Mouse (Mus musculus) erythroblast, embryonic 14.5 days (primary cell): Measurements from ENCODE around the gene Ick.

Source experiments
- GATA1 ChIP-seq: IDR thresholded peaks from 2 replicates; pipeline ENCODE4 v1.6.1; 2012; ENCODE audit warnings: low read length, inconsistent platforms, mixed read lengths
- TAL1 ChIP-seq: IDR thresholded peaks from 3 replicates; pipeline ENCODE4 v1.6.1; 2012; ENCODE audit warnings: low read length, inconsistent platforms, mixed read lengths

DNA sequence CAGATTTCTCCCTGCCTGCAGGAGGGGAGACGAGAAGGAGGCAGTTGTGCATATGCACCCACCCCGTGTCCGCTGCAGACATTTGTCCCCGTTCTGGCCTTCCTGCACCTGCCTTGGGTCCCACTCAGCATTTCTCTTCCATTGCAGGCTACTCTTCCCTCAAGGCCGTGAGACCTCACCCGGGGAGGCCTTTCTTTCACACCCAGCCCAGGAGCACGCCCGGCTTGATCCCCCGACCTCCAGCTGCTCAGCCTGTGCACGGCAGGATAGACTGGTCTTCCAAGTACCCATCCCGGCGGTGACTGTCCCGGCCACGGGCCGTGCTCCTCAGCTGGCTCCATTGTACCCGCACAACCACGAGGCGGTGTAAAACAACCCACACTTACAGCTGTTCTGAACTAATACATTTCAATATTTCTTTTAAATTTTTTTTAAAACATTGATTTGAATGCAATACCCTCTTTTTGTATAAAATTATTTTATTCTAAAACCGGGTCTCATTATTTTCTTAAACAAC, 58.5 kb downstream of the Ick start:
- TF ChIP-seq TAL1 (no peak), GATA1 (no peak)
